Mouse (Mus musculus) c-Kit-negative CD71-positive TER-119-positive erythroid progenitor cells, embryonic 14.5 days (primary cell): ENCODE results near the gene Pgp.

Experiments
- DNase-seq: peaks from one replicate; pipeline ENCODE4 v3.0.0-alpha.2; 2013; ENCODE audit warnings: low read depth, low spot score

Pgp gene

GRCm38 (mm10) chr17:24520450-24520849, 50.3 kb downstream of the Pgp start:
- DNase-seq = no peak
